Mouse (Mus musculus) hindbrain, embryonic 15.5 days (tissue): ENCODE results near the gene Tspo. TPM values are rescaled to one million over a fixed set of nuclear protein-coding genes. Genes with fewer than 3 reads are reported as not detected.

ENCODE experiments used
- ATAC-seq: fragments of 200-750 bp; cut with Nextera tagmentation; 2 replicates; pipeline ENCODE4 v1.8.0; 2017; ENCODE audit warnings: low read depth, moderate number of reproducible peaks, moderate TSS enrichment; ENCODE audit not compliant: low FRiP score
- H3K27ac ChIP-seq: fragments of 300-500 bp; sonication (generic); replicated peaks from 2 replicates; pipeline ENCODE4 v1.5.1; 2015; ENCODE audit warnings: mild to moderate bottlenecking, inconsistent platforms
- H3K27me3 ChIP-seq: fragments of 300-500 bp; sonication (generic); 2 replicates; pipeline ENCODE4 v1.6.1; 2015; ENCODE audit warnings: control low read depth, inconsistent platforms
- H3K36me3 ChIP-seq: fragments of 300-500 bp; sonication (generic); 2 replicates; pipeline ENCODE4 v1.6.1; 2015; ENCODE audit warnings: control low read depth, inconsistent platforms
- H3K4me1 ChIP-seq: fragments of 300-500 bp; sonication (generic); replicated peaks from 2 replicates; pipeline ENCODE4 v1.6.1; 2015; ENCODE audit warnings: control low read depth, inconsistent platforms
- H3K4me2 ChIP-seq: fragments of 300-500 bp; sonication (generic); 2 replicates; pipeline ENCODE4 v1.6.1; 2015; ENCODE audit warnings: moderate library complexity, mild to moderate bottlenecking, inconsistent platforms
- H3K4me3 ChIP-seq: fragments of 300-500 bp; sonication (generic); 2 replicates; pipeline ENCODE4 v1.5.1; 2015; ENCODE audit warnings: mild to moderate bottlenecking, inconsistent platforms
- H3K9ac ChIP-seq: fragments of 300-500 bp; sonication (generic); 2 replicates; pipeline ENCODE4 v1.6.1; 2015; ENCODE audit warnings: inconsistent platforms
- H3K9me3 ChIP-seq: fragments of 300-500 bp; sonication (generic); 2 replicates; pipeline ENCODE4 v1.6.1; 2016; ENCODE audit warnings: control low read depth, inconsistent platforms
- WGBS: fragments of 180-500 bp; shearing (Covaris S2); methylation state at CpG from one replicate; pipeline ENCODE4 v1.1.7; 2015; 5-methylcytosine and 5-hydroxymethylcytosine counted together
- polyA plus RNA-seq: library from polyadenylated mRNA; unstranded; fragments of >200 nt; fragmentation: Nextera tagmentation; extraction: Ambion mirVana; gene quantifications from 2 replicates; pipeline ENCODE4 v1.2.1, GENCODE M21; 2015

The Tspo gene
- polyA plus RNA-seq, 1 experiment from 2014 or later: 11.7 TPM

DNA sequence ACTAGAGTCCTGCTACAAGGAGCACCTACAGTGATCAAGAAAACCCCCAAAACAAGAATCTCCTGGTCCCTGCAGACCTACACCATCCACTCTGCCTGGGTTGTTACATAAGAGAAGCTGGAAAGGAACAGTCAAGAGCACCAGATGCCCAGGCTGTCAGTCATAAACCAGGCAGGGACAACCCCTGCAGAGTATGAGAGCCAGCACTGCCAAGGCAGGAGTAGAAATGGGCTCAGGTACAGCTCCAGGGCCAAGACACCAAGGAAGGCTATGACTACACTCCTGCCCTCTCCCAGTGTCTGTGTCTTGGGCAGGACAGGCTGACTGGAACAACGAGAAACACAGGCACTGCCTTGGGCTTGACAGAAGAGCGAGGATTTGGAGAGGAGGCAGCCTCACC, 13.3 kb upstream of the Tspo start:
- Histone ChIP-seq H3K27me3 (no peaks in the 10 kb centered on the region), H3K4me2 (no peak overlapping the region), H3K4me1 (peaks cover 18% of the 10 kb centered on the region), H3K9ac (no peak overlapping the region), H3K4me3 (no peak overlapping the region), H3K36me3 (peaks cover 37% of the 10 kb centered on the region), H3K9me3 (no peaks in the 10 kb centered on the region), H3K27ac (no peak overlapping the region)
- no peak for ATAC-seq
- WGBS: 92% methylated on average over 2 of the region's 2 CpGs

DNA sequence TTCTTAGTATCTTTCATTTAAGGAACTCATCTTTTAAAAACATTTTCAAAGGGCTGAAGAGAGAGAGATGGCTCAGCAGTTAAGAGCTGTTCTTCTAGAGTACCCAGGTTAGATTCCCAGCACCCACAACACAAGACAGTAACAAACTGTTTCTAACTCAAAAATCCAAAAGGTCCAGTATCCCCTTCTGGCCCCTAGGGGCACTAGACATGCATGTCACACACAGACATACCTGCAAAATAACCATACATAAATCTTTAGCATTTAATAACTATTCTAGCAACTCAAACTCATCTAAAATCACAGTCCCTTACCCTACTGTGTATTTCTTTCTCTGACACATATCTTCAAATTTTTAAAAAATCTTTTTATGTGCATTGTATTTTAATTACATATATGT, 9.6 kb upstream of the Tspo start:
- Histone ChIP-seq H3K4me2 (no peak overlapping the region), H3K9me3 (no peaks in the 10 kb centered on the region), H3K27ac (no peak overlapping the region), H3K4me1 (peaks cover 23% of the 10 kb centered on the region), H3K36me3 (peaks cover 21% of the 10 kb centered on the region), H3K9ac (no peak overlapping the region), H3K4me3 (no peak overlapping the region), H3K27me3 (no peaks in the 10 kb centered on the region)
- no peak for ATAC-seq

DNA sequence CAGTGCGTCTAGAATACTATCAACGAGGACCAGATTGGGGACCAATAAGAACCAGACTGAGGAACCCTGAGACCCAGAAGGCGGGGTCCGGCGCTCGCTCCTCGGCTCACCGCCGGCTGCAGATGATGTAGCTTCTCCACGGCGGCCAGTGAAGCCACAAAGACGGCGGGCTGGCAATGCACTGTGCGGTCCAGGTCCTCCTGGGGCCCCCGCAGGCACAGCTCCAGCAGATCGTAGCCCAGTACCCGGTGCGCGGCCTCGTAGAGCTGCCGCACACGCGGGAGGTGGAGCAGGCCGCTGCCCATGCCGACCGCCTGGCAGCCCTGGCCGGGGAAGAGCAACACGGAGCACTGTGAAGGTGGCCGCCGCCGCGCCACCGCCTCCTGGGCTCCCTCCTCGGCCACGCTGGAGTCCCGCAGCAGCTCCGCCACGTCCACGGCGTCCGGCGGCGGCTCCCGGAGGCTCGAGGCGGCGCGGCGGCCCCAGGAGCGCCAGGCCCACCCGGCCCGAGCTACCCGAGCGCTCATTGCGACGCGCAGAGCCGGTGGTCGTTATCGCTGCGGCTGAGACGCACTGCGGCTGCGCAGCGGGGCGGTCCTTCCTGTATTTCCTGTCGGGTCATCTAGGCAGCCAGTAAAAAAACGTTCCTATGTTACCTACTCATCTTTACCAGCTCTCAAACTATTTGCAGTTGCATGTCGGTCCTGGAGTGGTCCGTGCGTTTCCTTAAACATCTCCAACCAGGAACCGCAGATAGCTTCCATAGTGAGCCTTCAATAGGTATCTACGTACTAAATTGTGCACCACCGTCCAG, 8.0 kb upstream of the Tspo start:
- peak; percentile 91 for ATAC-seq
- H3K36me3 ChIP-seq: peaks cover 6% of the 10 kb centered on the region; the same call in 1 of the 2 replicates
- under 1% methylated on average over 72 of the region's 74 CpGs for WGBS

DNA sequence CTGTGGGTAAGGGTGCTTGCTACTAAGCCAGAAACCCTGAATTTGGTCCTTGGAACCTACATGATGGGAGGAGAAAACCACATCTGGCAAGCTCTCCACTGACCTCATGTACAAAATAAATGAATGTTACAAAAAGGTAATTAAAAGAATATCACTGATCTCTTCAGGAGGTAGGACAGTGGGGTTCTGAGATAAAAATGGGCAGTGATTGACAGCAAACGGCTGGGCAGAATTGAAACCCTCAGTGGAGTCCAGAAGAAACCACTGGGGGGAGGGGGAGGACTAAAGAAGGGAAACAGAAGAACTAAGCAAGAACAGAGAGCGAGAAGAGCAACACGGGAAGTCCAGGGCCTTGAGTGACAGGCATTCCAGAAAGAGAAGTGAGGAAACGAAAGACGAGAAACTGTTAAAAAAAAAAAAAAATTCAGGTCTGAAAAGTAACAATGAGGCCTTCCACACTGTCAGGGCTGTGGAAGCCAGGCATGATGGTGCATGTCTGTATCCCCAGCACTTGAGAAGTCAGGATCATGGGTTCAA, 2.4 kb upstream of the Tspo start:
- Histone ChIP-seq H3K27ac (no peak overlapping the region), H3K36me3 (no peaks in the 10 kb centered on the region), H3K27me3 (peaks cover 23% of the 10 kb centered on the region), H3K4me1 (peaks cover 20% of the 10 kb centered on the region), H3K4me2 (no peak overlapping the region), H3K4me3 (no peak overlapping the region), H3K9me3 (no peaks in the 10 kb centered on the region), H3K9ac (no peak overlapping the region)
- WGBS: 58% methylated on average over 5 of the region's 5 CpGs
- ATAC-seq: no peak

More for the DNA sequence above, 8.0 kb upstream of the Tspo start:
- H3K9me3 ChIP-seq: no peaks in the 10 kb centered on the region
- peak overlapping the region; percentile 89 for H3K4me2 ChIP-seq
- H3K27ac ChIP-seq: peak overlapping the region; percentile 94
- H3K27me3 ChIP-seq: no peaks in the 10 kb centered on the region
- H3K4me1 ChIP-seq: peaks cover 23% of the 10 kb centered on the region
- peak overlapping the region; percentile 87 for H3K4me3 ChIP-seq
- peak overlapping the region; percentile 96 for H3K9ac ChIP-seq

DNA sequence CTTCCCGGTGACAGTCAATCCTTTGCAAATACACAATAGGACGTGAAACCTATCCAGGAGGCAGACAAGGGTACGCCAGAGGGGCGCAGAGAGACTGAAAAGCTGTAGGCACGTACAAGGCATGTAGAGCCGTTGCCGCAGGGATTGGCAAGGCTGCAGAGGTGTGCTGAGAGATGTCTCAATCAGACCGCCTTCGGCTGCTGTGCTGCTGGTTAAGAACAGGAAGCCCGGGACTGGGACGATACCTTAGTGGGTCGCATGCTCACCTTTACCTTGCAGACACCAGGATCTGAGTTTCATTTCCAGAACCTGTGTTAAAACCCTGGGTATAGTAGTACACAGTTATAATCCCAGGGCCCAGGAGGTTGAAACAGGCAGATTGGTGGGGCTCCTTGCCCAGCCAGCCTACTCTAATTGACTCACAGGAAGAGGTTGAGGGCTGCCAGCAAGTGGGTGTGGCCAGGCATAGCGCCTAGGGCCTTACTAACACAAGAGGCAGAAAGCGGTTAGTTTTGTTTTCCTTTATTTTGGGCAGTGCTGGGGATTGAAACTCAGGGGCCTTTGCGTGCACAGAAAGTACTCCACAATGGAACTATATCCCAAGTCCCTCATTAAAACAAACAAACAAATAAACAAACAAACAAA, 644 bp upstream of the Tspo start:
- ATAC-seq: no peak
- Histone ChIP-seq H3K9ac (no peak overlapping the region), H3K9me3 (no peaks in the 10 kb centered on the region), H3K36me3 (no peaks in the 10 kb centered on the region), H3K27ac (no peak overlapping the region), H3K4me1 (peaks cover 19% of the 10 kb centered on the region), H3K27me3 (peaks cover 23% of the 10 kb centered on the region), H3K4me2 (peak overlapping the region; percentile 67), H3K4me3 (no peak overlapping the region)
- WGBS: 43% methylated on average over 15 of the region's 15 CpGs

DNA sequence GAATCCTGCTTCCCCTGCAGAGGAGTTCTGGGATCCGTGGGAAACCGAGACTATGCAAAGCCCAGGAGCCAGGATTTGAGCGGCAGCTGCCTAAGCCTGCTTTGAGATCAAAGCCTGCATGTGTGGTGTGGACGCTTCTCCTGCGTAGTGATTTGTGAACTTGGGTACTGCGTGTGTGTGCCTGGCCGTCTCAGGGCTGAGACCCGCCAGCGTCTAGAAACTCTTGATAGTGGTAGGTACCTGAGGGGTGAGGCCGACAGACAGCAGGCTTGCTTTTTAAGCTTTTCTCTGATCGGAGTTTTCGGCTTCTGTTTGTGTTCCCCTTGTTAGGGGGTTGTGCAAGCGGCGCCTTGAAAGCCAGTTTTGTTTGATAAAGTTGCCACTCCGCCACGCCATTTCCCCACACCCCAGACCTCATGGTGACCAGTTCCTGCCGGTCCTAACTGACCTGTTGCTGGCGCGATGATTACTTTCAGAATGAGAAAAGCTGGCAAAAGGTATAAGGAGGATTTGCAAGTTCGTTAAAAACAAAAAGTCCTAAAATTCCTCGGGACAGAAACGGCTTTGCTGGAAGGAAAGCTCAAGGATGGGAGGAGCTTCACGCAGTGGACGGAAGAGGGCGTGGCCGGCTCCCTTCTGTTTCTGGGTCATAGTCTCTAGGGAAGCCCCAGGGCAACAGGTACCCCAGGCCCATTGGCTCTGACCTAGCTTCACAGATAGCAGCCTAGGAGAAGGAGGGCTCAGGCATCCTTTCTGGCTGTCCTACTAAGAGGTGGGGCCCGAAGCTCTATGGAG, 662 bp downstream of the Tspo start:
- Histone ChIP-seq H3K9ac (peak overlapping the region; percentile 18), H3K4me2 (peak overlapping the region; percentile 67), H3K27ac (no peak overlapping the region), H3K4me3 (peak overlapping the region; percentile 35), H3K4me1 (peaks cover 19% of the 10 kb centered on the region), H3K27me3 (peaks cover 23% of the 10 kb centered on the region), H3K36me3 (no peaks in the 10 kb centered on the region), H3K9me3 (no peaks in the 10 kb centered on the region)
- 0 out of 2 replicates have a peak, but pooled peaks have one; percentile 23 for ATAC-seq
- WGBS: 2% methylated on average over 27 of the region's 27 CpGs

DNA sequence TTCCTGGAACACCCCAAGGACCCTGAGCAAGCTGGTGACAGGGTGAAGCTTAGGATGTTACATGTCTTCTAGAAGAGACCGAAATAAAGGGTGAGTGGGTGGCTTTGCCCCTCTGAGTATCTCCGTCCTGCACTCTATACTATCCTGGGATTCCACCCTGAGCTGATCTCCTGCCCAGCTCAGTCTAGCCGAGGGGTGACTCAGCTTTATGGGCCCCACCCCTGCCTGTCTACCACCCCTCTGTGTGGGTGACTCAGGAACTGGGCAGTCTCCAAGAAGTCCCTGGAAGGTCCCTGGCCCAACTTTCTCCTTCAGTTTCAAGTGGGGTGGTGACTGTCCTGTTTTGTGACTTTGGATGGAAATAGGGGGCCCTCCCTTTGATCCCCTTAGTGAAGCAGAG, 2.0 kb downstream of the Tspo start:
- peaks cover 19% of the 10 kb centered on the region for H3K4me1 ChIP-seq
- H3K27me3 ChIP-seq: peaks cover 23% of the 10 kb centered on the region
- no peak overlapping the region for H3K4me2 ChIP-seq
- no peaks in the 10 kb centered on the region for H3K36me3 ChIP-seq
- H3K4me3 ChIP-seq: no peak overlapping the region
- no peak overlapping the region for H3K9ac ChIP-seq
- 88% methylated on average over 3 of the region's 3 CpGs for WGBS
- no peak for ATAC-seq
- H3K9me3 ChIP-seq: no peaks in the 10 kb centered on the region
- H3K27ac ChIP-seq: no peak overlapping the region

DNA sequence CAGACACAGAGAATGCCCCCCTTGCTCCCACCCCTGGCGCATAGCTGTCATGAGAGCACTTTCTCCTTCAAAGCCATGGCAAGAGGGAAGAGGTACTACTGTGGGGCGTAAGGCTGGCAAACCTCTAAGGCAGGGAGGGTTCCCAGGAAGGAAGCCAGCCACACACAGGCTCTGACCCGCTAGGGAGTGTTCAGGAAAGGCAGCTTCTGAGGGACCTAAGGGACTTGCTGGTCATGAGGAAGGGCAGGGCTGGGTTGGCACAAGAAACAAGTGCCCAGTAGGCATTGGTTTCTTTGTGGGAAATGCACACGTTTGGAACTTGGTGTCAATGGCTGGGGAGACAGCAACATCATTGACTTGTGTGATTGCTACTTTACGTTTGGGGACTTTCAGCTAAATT, 2.6 kb downstream of the Tspo start:
- Histone ChIP-seq H3K27me3 (peaks cover 23% of the 10 kb centered on the region), H3K9ac (no peak overlapping the region), H3K36me3 (no peaks in the 10 kb centered on the region), H3K9me3 (no peaks in the 10 kb centered on the region), H3K4me2 (no peak overlapping the region), H3K27ac (no peak overlapping the region), H3K4me1 (peaks cover 19% of the 10 kb centered on the region), H3K4me3 (no peak overlapping the region)
- ATAC-seq: no peak
- 73% methylated on average over 5 of the region's 5 CpGs for WGBS

DNA sequence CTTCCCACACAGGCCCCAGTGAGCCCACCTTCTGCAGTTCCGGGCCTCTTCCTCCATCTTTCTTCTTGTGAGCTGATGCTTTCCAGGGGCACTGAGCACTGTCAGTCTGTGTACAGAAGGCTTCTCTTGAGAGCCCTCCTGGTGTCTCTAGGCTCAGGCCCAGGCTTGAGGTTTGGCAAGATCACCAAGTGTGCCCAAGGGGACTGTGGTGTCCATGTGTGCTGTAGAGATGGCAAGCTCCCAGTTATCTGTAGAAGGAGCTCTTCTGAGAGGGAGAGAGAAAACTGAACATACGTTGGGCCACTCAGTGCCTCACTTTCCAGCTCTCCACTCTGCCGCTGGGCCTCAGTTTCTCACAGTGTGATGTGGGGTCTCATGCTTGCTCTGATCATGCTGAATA, 4.3 kb downstream of the Tspo start:
- H3K4me3 ChIP-seq: no peak overlapping the region
- peaks cover 16% of the 10 kb centered on the region; the same call in 1 of the 2 replicates for H3K27me3 ChIP-seq
- 87% methylated on average over 3 of the region's 3 CpGs for WGBS
- no peaks in the 10 kb centered on the region for H3K9me3 ChIP-seq
- peaks cover 15% of the 10 kb centered on the region for H3K4me1 ChIP-seq
- H3K4me2 ChIP-seq: no peak overlapping the region
- no peak overlapping the region for H3K27ac ChIP-seq
- ATAC-seq: no peak
- H3K36me3 ChIP-seq: no peaks in the 10 kb centered on the region
- no peak overlapping the region for H3K9ac ChIP-seq

DNA sequence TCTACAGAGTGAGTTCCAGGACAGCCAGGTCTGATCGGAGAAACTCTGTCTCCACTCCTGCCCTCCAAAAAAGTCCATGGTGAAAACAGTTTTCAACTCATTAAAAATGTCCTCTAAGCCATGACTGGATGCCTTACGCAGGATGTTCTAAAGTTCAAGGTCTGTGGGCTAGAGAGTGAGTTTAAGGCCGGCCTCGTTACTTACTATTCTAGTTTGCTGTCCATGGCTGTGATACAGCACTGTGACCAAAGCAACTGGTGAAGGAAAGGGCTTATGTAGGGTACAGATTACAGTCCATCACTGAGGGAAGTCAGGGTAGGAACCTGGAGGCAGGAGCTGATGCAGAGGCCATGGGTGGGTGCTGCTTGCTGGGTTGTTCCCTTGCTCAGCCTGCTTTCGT, 5.2 kb downstream of the Tspo start:
- no peaks in the 10 kb centered on the region for H3K9me3 ChIP-seq
- H3K4me3 ChIP-seq: no peak overlapping the region
- no peak overlapping the region for H3K9ac ChIP-seq
- H3K4me1 ChIP-seq: peaks cover 11% of the 10 kb centered on the region
- 95% methylated on average over 5 of the region's 5 CpGs for WGBS
- H3K4me2 ChIP-seq: no peak overlapping the region
- peaks cover 14% of the 10 kb centered on the region; the same call in 1 of the 2 replicates for H3K27me3 ChIP-seq
- H3K36me3 ChIP-seq: no peaks in the 10 kb centered on the region
- no peak for ATAC-seq
- H3K27ac ChIP-seq: no peak overlapping the region

DNA sequence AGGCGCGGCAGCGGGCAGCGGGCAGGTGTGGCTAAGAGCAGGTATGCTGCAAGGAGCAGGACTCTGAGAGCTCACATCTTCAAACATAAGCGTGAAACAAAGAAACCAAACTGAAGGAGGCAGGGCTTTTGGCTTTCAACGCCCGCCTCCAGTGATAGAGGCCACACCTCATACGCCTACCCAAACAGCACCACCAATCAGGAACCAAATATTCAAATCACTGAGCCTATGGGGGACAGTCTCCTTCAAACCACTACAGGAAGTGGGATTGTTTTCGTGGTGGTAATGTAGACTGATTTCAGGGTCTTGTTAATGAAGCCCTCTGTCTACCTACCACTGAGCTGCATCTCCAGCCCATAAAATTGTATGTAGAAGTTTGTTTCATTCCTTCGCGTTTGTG, 6.3 kb downstream of the Tspo start:
- Histone ChIP-seq H3K9ac (no peak overlapping the region), H3K4me3 (no peak overlapping the region), H3K4me2 (no peak overlapping the region), H3K36me3 (no peaks in the 10 kb centered on the region), H3K27ac (no peak overlapping the region), H3K27me3 (peaks cover 5% of the 10 kb centered on the region; the same call in 1 of the 2 replicates), H3K4me1 (no peaks in the 10 kb centered on the region), H3K9me3 (no peaks in the 10 kb centered on the region)
- 58% methylated on average over 11 of the region's 11 CpGs for WGBS
- no peak for ATAC-seq

DNA sequence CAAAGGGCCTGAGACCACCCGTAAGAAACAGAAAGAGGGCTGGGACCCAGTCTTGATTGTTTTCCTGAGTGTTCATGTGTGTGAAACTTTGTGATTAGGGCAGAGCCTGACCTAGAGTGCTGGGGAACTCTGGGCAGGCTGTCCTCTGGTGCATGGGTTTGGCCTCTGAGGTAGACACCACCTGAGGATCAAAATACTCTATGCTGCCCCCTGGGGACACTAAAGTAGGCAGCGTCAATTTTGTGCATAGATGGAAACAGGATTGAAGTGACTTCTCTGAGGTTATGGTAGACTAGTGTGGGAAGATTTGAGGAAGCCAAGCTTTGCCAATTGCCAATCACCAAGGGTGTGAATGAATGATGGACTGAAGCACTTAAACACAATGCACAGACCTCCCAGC, 7.2 kb downstream of the Tspo start:
- no peak overlapping the region for H3K27ac ChIP-seq
- no peak overlapping the region for H3K4me2 ChIP-seq
- WGBS: 77% methylated on average over 2 of the region's 2 CpGs
- no peak overlapping the region for H3K4me3 ChIP-seq
- no peak overlapping the region for H3K9ac ChIP-seq
- no peaks in the 10 kb centered on the region for H3K9me3 ChIP-seq
- H3K27me3 ChIP-seq: no peaks in the 10 kb centered on the region
- no peak for ATAC-seq
- peaks cover under 1% of the 10 kb centered on the region; the same call in 1 of the 2 replicates for H3K36me3 ChIP-seq
- no peaks in the 10 kb centered on the region for H3K4me1 ChIP-seq
